Mouse (Mus musculus) kidney, postnatal 14 days (tissue): Measurements from ENCODE around the gene D6Ertd527e.
A peak's percentile ranks its signal among the peaks of the same experiment; 100 is the strongest.

Experiments used
- DNase-seq: peaks from one replicate; pipeline ENCODE4 v3.0.0; 2022; ENCODE audit warnings: mixed read lengths

Gene D6Ertd527e

GRCm38 (mm10) chr6:87153231-87153580 lies 48.7 kb downstream of the D6Ertd527e start:
- no peak for DNase-seq

DNA sequence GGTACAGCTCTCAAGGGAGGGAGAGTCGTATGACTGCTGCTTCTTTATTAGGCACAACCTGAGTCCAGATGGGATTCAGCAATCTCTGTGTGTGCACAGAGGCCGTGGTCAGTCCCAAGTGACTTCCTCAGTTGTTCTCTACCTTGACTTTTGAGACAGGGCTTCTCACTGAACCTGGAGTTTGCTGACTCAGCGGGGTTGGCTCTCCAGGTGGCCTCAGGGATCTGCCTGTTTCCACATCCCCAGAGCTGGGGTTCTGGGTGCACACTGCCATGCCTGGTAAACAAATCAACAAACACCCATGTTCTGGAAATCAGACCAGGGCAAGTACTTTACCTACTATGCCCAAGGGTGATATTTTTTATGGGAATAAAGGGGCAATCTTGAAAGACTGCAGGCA lies 49.3 kb downstream of the D6Ertd527e start:
- DNase-seq: no peak

DNA sequence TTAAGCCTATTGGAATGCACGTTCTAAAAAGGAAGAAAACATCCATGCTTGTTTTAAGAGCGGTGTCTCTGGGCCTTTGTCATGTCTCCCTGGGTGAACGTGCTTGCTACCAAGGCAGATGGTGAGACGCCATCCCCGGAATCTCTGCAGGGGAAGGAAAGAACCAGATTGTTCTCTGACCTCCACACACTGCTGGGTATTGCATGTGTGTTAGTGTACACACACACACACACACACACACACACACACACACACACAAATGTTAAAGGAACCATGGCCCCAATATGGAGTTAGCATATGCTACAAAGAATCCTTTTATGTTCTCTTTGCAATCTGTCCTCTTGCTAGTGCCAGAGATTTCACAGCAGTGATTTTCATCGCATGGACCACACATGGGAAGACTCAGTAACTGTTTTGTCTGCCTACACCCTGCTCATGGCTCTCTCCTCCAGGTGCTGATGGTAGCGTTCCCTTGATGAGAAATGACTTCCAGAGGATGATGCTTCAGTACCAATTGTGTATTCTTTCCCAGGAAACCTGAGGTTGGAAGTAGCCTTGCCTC lies 53.6 kb downstream of the D6Ertd527e start:
- no peak for DNase-seq

DNA sequence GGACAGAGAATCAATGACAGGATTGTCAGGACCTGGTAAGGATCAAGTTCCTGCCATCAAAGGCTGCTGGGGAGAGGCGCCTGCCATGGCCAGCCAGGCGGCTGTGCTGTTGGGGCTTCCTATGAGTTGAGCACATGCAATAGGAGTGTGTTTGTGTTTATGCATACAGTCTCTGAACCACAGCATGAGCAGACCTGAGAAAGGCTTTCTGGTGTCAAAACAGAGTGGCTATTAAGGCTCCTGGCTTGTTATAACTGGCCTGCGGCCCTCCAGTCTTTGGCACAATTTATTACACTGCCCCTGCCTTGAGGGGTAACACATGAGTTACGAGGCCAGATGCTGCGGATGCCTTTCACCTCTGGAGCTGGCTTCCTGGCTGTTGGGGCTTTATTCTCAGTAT lies 55.6 kb downstream of the D6Ertd527e start:
- DNase-seq: no peak

GRCm38 (mm10) chr6:87161391-87162263 lies 57.1 kb downstream of the D6Ertd527e start:
- DNase-seq: peak; percentile 21
